Mouse (Mus musculus): ENCODE measurements around the gene Hba-a1. TPM values are rescaled to one million over a fixed set of nuclear protein-coding genes. Genes with fewer than 3 reads are reported as not detected.
"Not testable (repeated sequence)": the region's sequence is repeated elsewhere in the genome, so short reads cannot be mapped to it uniquely, and the experiment has no call there.

The Hba-a1 gene
- total RNA-seq, 4 experiments from 2014 or later = 1,679 to 11,117 (median 2,615) TPM

- not testable (repeated sequence) for DNase-seq (ENCODE audit: low spot score)
Observed at GRCm38 (mm10) chr11:32293479-32293878, 10.2 kb downstream of the Hba-a1 start.

GRCm38 (mm10) chr11:32296203-32296602, 12.9 kb downstream of the Hba-a1 start, which contains the start of gene Hba-a2:
Gene Hba-a2, plus strand, starts transcription at chr11:32296489.
- DNase-seq (ENCODE audit: low spot score) = not testable (repeated sequence)

GRCm38 (mm10) chr11:32297417-32297816, 14.1 kb downstream of the Hba-a1 start:
- not testable (repeated sequence) for DNase-seq (ENCODE audit: low spot score)

GRCm38 (mm10) chr11:32297866-32298531, 14.7 kb downstream of the Hba-a1 start:
- DNase-seq (ENCODE audit: low spot score) = no peak

GRCm38 (mm10) chr11:32298532-32298918, 15.2 kb downstream of the Hba-a1 start:
- DNase-seq (ENCODE audit: low spot score) = no peak

- DNase-seq (ENCODE audit: low spot score) = peak; percentile 37
Observed at GRCm38 (mm10) chr11:32299865-32300264, 16.6 kb downstream of the Hba-a1 start, which contains the start of gene Hbq1a. Gene Hbq1a, plus strand, starts transcription at chr11:32300069.

- no peak for DNase-seq (ENCODE audit: low spot score)
Observed at GRCm38 (mm10) chr11:32300279-32301267, 17.3 kb downstream of the Hba-a1 start.

GRCm38 (mm10) chr11:32301506-32301905, 18.2 kb downstream of the Hba-a1 start:
- DNase-seq (ENCODE audit: low spot score) = no peak

- no peak for DNase-seq (ENCODE audit: low spot score)
Observed at GRCm38 (mm10) chr11:32302824-32303419, 19.6 kb downstream of the Hba-a1 start.

GRCm38 (mm10) chr11:32303455-32303854, 20.1 kb downstream of the Hba-a1 start:
- DNase-seq (ENCODE audit: low spot score) = no peak

GRCm38 (mm10) chr11:32307006-32307405, 23.7 kb downstream of the Hba-a1 start:
- no peak for DNase-seq (ENCODE audit: low spot score)

- no peak for DNase-seq (ENCODE audit: low spot score)
Observed at GRCm38 (mm10) chr11:32309446-32309845, 26.1 kb downstream of the Hba-a1 start.

GRCm38 (mm10) chr11:32309928-32310327, 26.6 kb downstream of the Hba-a1 start:
- no peak for DNase-seq (ENCODE audit: low spot score)

- DNase-seq (ENCODE audit: low spot score) = no peak
Observed at GRCm38 (mm10) chr11:32316009-32316408, 32.7 kb downstream of the Hba-a1 start.

GRCm38 (mm10) chr11:32320507-32321195, 37.3 kb downstream of the Hba-a1 start:
- DNase-seq (ENCODE audit: low spot score) = no peak

GRCm38 (mm10) chr11:32321196-32321565, 37.9 kb downstream of the Hba-a1 start:
- peak; percentile 34 for DNase-seq (ENCODE audit: low spot score)

GRCm38 (mm10) chr11:32324609-32325008, 41.3 kb downstream of the Hba-a1 start:
- peak; percentile 85 for DNase-seq (ENCODE audit: low spot score)

GRCm38 (mm10) chr11:32331075-32331474, 47.8 kb downstream of the Hba-a1 start:
- DNase-seq (ENCODE audit: low spot score) = no peak

GRCm38 (mm10) chr11:32331861-32332260, 48.5 kb downstream of the Hba-a1 start:
- no peak for DNase-seq (ENCODE audit: low spot score)

- DNase-seq (ENCODE audit: low spot score) = no peak
Observed at GRCm38 (mm10) chr11:32333235-32333634, 49.9 kb downstream of the Hba-a1 start.
